Mouse (Mus musculus): ENCODE data around the gene 2610028H24Rik.

Gene 2610028H24Rik

GRCm38 (mm10) chr10:76448851-76449250 is at the start of gene 2610028H24Rik:
Gene 2610028H24Rik, plus strand, starts transcription at chr10:76449081.
- no peak for DNase-seq (ENCODE audit: low read depth, low spot score)

GRCm38 (mm10) chr10:76408520-76408919 is 40.4 kb upstream of the 2610028H24Rik start:
- no peak for DNase-seq (ENCODE audit: low read depth, low spot score)

GRCm38 (mm10) chr10:76416811-76417210 is 32.1 kb upstream of the 2610028H24Rik start:
- no peak for DNase-seq (ENCODE audit: low read depth, low spot score)

GRCm38 (mm10) chr10:76425674-76426073 is 23.2 kb upstream of the 2610028H24Rik start:
- no peak for DNase-seq (ENCODE audit: low read depth, low spot score)

- no peak for DNase-seq (ENCODE audit: low read depth, low spot score)
Observed at GRCm38 (mm10) chr10:76433925-76434324, 15.0 kb upstream of the 2610028H24Rik start.

- no peak for DNase-seq (ENCODE audit: low read depth, low spot score)
Observed at GRCm38 (mm10) chr10:76439107-76439890, 9.6 kb upstream of the 2610028H24Rik start.

- DNase-seq (ENCODE audit: low read depth, low spot score): no peak
Observed at GRCm38 (mm10) chr10:76440281-76440680, 8.6 kb upstream of the 2610028H24Rik start, which contains the start of gene AC141477.1. Gene AC141477.1, minus strand, starts transcription at chr10:76440444.

GRCm38 (mm10) chr10:76442178-76443088 is 6.4 kb upstream of the 2610028H24Rik start, which contains the start of gene Pcnt:
Gene Pcnt, minus strand, starts transcription at chr10:76442786.
- DNase-seq (ENCODE audit: low read depth, low spot score): peak; percentile 98

- DNase-seq (ENCODE audit: low read depth, low spot score): peak; percentile 21
Observed at GRCm38 (mm10) chr10:76445996-76446681, 2.7 kb upstream of the 2610028H24Rik start.

- no peak for DNase-seq (ENCODE audit: low read depth, low spot score)
Observed at GRCm38 (mm10) chr10:76447406-76448229, 1.3 kb upstream of the 2610028H24Rik start.

- DNase-seq (ENCODE audit: low read depth, low spot score): peak; percentile 57
Observed at GRCm38 (mm10) chr10:76455289-76455688, 6.4 kb downstream of the 2610028H24Rik start.

- no peak for DNase-seq (ENCODE audit: low read depth, low spot score)
Observed at GRCm38 (mm10) chr10:76461255-76461654, 12.4 kb downstream of the 2610028H24Rik start.

- DNase-seq (ENCODE audit: low read depth, low spot score): no peak
Observed at GRCm38 (mm10) chr10:76462312-76462711, 13.4 kb downstream of the 2610028H24Rik start.

- no peak for DNase-seq (ENCODE audit: low read depth, low spot score)
Observed at GRCm38 (mm10) chr10:76462721-76463120, 13.8 kb downstream of the 2610028H24Rik start.

GRCm38 (mm10) chr10:76468203-76469162 is 19.6 kb downstream of the 2610028H24Rik start, which contains the start of the genes Mcm3ap and Ybey:
Gene Mcm3ap, plus strand, starts transcription at chr10:76468927.
Gene Ybey, minus strand, starts transcription at chr10:76469114.
- DNase-seq (ENCODE audit: low read depth, low spot score): peak; percentile 96

- DNase-seq (ENCODE audit: low read depth, low spot score): no peak
Observed at GRCm38 (mm10) chr10:76473759-76474158, 24.9 kb downstream of the 2610028H24Rik start.

- no peak for DNase-seq (ENCODE audit: low read depth, low spot score)
Observed at GRCm38 (mm10) chr10:76480851-76481250, 32.0 kb downstream of the 2610028H24Rik start.

- DNase-seq (ENCODE audit: low read depth, low spot score): no peak
Observed at GRCm38 (mm10) chr10:76481480-76481879, 32.6 kb downstream of the 2610028H24Rik start.

- no peak for DNase-seq (ENCODE audit: low read depth, low spot score)
Observed at GRCm38 (mm10) chr10:76486302-76486701, 37.4 kb downstream of the 2610028H24Rik start.
